8 mouse cellular contexts compared by ENCODE assay signal in the genomic region with DNA sequence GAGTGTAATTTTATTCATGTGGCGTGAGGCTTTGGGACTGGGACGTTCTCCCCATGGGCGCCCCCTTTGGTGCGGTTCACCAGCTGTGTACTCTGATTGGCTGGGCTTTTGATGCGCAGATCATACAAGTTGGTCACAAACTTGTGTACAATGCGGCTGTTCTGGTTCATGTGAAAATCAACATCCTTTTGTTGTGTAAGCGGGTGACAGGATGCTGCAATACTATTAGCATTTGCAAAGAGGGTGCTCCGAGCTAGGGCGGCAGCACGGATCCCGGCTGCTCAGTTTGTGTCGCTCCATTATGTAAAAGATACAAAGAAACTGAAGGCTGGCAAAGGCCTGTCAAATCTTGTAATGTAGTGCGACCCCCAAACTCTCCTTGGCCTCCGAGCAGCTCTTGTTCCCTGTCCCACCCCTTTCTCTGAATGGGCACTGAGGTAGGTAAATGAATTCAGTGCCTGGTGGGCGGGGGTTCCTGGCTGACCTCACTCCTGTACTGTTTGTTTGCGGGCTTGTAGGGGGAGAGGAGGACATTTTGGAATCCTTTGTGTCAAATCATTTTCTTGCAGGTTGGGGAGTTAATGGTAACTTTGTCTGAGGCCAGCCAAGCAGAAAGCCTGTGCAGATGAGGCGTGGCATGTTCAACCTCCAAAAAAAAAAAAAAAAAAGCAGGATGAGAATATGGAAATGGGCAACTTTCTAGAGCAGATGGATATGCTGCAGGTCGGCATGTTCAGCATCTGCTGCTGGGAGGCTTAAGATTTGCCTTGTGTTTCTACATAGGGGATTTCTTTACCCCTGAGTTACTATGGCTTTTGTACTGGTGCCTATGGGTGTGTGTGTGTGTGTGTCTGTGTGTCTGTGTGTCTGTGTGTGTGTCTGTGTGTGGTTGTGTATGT.
DNase-seq lines count a peak whose midpoint lies in the region; ATAC-seq and TF ChIP-seq lines count a peak whose summit lies in the region.

No protein-coding gene starts in this region.

- TF ChIP-seq CTCF in lung, adult 2 months (IDR thresholded peaks at IDR 0.05; ENCODE audit: insufficient read depth, low read length): no peak

- no peak overlapping the region for H3K27ac ChIP-seq in lung, embryonic 15.5 days
- H3K27ac ChIP-seq in embryonic facial prominence, embryonic 12.5 days: no peak overlapping the region
- no peak overlapping the region for H3K27ac ChIP-seq in liver, embryonic 16.5 days (ENCODE audit: low read length)

- no peaks in the 10 kb centered on the region for H3K9me3 ChIP-seq in lung, embryonic 15.5 days
- no peaks in the 10 kb centered on the region for H3K9me3 ChIP-seq in embryonic facial prominence, embryonic 12.5 days
- no peaks in the 10 kb centered on the region for H3K9me3 ChIP-seq in liver, embryonic 16.5 days (replicated peaks; ENCODE audit: control insufficient read depth, low read length)

- no peak for ATAC-seq in lung, embryonic 15.5 days (ENCODE audit: borderline replicate concordance, extremely low read depth, low FRiP score, low TSS enrichment)
- ATAC-seq in embryonic facial prominence, embryonic 12.5 days (ENCODE audit: insufficient number of reproducible peaks, insufficient read depth, low FRiP score, low TSS enrichment): 0 out of 2 replicates have a peak, but pooled peaks have one; percentile 67
- no peak; the same call in 1 of the 2 replicates for ATAC-seq in liver, embryonic 16.5 days (ENCODE audit: low read depth)

- TF ChIP-seq POLR2A in lung, adult 2 months (IDR thresholded peaks at IDR 0.05; ENCODE audit: borderline replicate concordance, extremely low read depth, low read depth, low read length): no peak

- H3K4me1 ChIP-seq in lung, embryonic 15.5 days: peaks cover 34% of the 10 kb centered on the region
- H3K4me1 ChIP-seq in lung, adult 2 months (ENCODE audit: control insufficient read depth, insufficient read depth, low read length): no peaks in the 10 kb centered on the region
- peaks cover 9% of the 10 kb centered on the region; the same call in 1 of the 2 replicates for H3K4me1 ChIP-seq in embryonic facial prominence, embryonic 12.5 days
- H3K4me1 ChIP-seq in liver, embryonic 16.5 days (ENCODE audit: control insufficient read depth, low read depth, low read length): peaks cover 2% of the 10 kb centered on the region

- 0 out of 2 replicates have a peak overlapping the region, but pooled peaks have one; percentile 13 for H3K4me3 ChIP-seq in lung, embryonic 15.5 days
- H3K4me3 ChIP-seq in lung, adult 2 months (replicated peaks; ENCODE audit: extremely low read depth, low read depth, low read length): no peak overlapping the region
- peak overlapping the region; percentile 18; the same call in 1 of the 2 replicates for H3K4me3 ChIP-seq in embryonic facial prominence, embryonic 12.5 days
- H3K4me3 ChIP-seq in liver, embryonic 16.5 days (ENCODE audit: low read depth, low read length): no peak overlapping the region

- WGBS in lung, embryonic 15.5 days: 18% methylated on average over 18 of the region's 18 CpGs
- 22% methylated on average over 18 of the region's 18 CpGs for WGBS in lung, adult 2 months
- 13% methylated on average over 18 of the region's 18 CpGs for WGBS in embryonic facial prominence, embryonic 12.5 days
- 23% methylated on average over 18 of the region's 18 CpGs for WGBS in liver, embryonic 16.5 days (ENCODE audit: insufficient replicate concordance)

- no peaks in the 10 kb centered on the region for H3K27me3 ChIP-seq in lung, embryonic 15.5 days
- H3K27me3 ChIP-seq in embryonic facial prominence, embryonic 12.5 days: no peaks in the 10 kb centered on the region
- no peaks in the 10 kb centered on the region for H3K27me3 ChIP-seq in liver, embryonic 16.5 days (ENCODE audit: control insufficient read depth, insufficient read depth, low read depth, low read length)

- no peak for DNase-seq in lung, adult 2 months
- DNase-seq in induced T-regulatory cell, adult 2 months (ENCODE audit: low read depth): peak; percentile 4
- peak; percentile 26 to 49 for DNase-seq in right cerebral cortex, adult 2 months (ENCODE audit: low spot score in 2 of 2)
- no peak for DNase-seq in ovary, postnatal 14 days (ENCODE audit: low spot score)
- no peak for DNase-seq in gastrocnemius, postnatal 25 days

- no peak overlapping the region for H3K9ac ChIP-seq in lung, embryonic 15.5 days
- H3K9ac ChIP-seq in embryonic facial prominence, embryonic 12.5 days: no peak overlapping the region
- H3K9ac ChIP-seq in liver, embryonic 16.5 days (ENCODE audit: low read depth, low read length): no peak overlapping the region

- H3K36me3 ChIP-seq in lung, embryonic 15.5 days: no peaks in the 10 kb centered on the region
- H3K36me3 ChIP-seq in embryonic facial prominence, embryonic 12.5 days: no peaks in the 10 kb centered on the region
- H3K36me3 ChIP-seq in liver, embryonic 16.5 days (ENCODE audit: control insufficient read depth, insufficient read depth): no peaks in the 10 kb centered on the region

- H3K4me2 ChIP-seq in lung, embryonic 15.5 days: peak overlapping the region; percentile 43
- peak overlapping the region; percentile 52 for H3K4me2 ChIP-seq in embryonic facial prominence, embryonic 12.5 days (replicated peaks)
- peak overlapping the region; percentile 25; the same call in 1 of the 2 replicates for H3K4me2 ChIP-seq in liver, embryonic 16.5 days (ENCODE audit: low read depth, low read length)

Comparison
In these comparisons a context has a peak if more than half of its experiments do, and no peak if none do; other contexts are left out.
1. H3K4me3 ChIP-seq: peak in lung, embryonic 15.5 days (single experiment) and embryonic facial prominence, embryonic 12.5 days (single experiment); none in lung, adult 2 months (single experiment) and liver, embryonic 16.5 days (single experiment).
2. DNase-seq: peak in induced T-regulatory cell, adult 2 months (single experiment) and right cerebral cortex, adult 2 months (2 of 2); none in lung, adult 2 months (single experiment), ovary, postnatal 14 days (single experiment) and gastrocnemius, postnatal 25 days (single experiment).
3. Peak in every context shown above with its lines, with median percentiles within 50 percentile points of each other: H3K4me2 ChIP-seq.